Mouse (Mus musculus): ENCODE measurements around the gene Dnttip1. TPM values are rescaled to one million over a fixed set of nuclear protein-coding genes. Genes with fewer than 3 reads are reported as not detected.

The Dnttip1 gene
- polyA plus RNA-seq, 1 experiment from 2014 or later = 71.9 TPM

- peak overlapping the region; percentile 96 for H3K27ac ChIP-seq (ENCODE audit: low read length)
- 6% methylated on average over 7 of the region's 7 CpGs for WGBS
- peak overlapping the region; percentile 77 for H3K4me3 ChIP-seq (ENCODE audit: low read length)
- H3K4me1 ChIP-seq (replicated peaks; ENCODE audit: control insufficient read depth, insufficient read depth, low read length) = peaks cover 16% of the 10 kb centered on the region
- H3K9ac ChIP-seq (ENCODE audit: low read length) = peak overlapping the region; percentile 88
- peak overlapping the region; percentile 86 for H3K4me2 ChIP-seq (ENCODE audit: low read depth, low read length)
- no peak for ATAC-seq (ENCODE audit: low read depth)
- no peaks in the 10 kb centered on the region for H3K9me3 ChIP-seq (ENCODE audit: control insufficient read depth, low read length)
- H3K27me3 ChIP-seq (ENCODE audit: control insufficient read depth, insufficient read depth, low read depth, low read length) = no peaks in the 10 kb centered on the region
- no peaks in the 10 kb centered on the region for H3K36me3 ChIP-seq (ENCODE audit: control insufficient read depth, insufficient read depth, low read length)
Observed at GRCm38 (mm10) chr2:164784869-164785420, 39.2 kb downstream of the Dnttip1 start.

GRCm38 (mm10) chr2:164785481-164786387, 40.0 kb downstream of the Dnttip1 start, which contains the start of gene Snx21:
Gene Snx21, plus strand, starts transcription at chr2:164785823.
- Histone ChIP-seq H3K4me2 (ENCODE audit: low read depth, low read length) (peak within 1 kb of the TSS; percentile 86), H3K9ac (ENCODE audit: low read length) (peak within 1 kb of the TSS; percentile 88), H3K9me3 (ENCODE audit: control insufficient read depth, low read length) (no peaks in the 10 kb centered on the region), H3K27me3 (ENCODE audit: control insufficient read depth, insufficient read depth, low read depth, low read length) (no peaks in the 10 kb centered on the region), H3K27ac (ENCODE audit: low read length) (peak within 1 kb of the TSS; percentile 96), H3K36me3 (ENCODE audit: control insufficient read depth, insufficient read depth, low read length) (no peaks in the 10 kb centered on the region), H3K4me3 (ENCODE audit: low read length) (peak within 1 kb of the TSS; percentile 77), H3K4me1 (replicated peaks; ENCODE audit: control insufficient read depth, insufficient read depth, low read length) (peaks cover 16% of the 10 kb centered on the region)
- WGBS = under 1% methylated on average over 79 of the region's 89 CpGs
- ATAC-seq (ENCODE audit: low read depth) = peak; percentile 96

GRCm38 (mm10) chr2:164786388-164786885, 40.7 kb downstream of the Dnttip1 start:
- 4% methylated on average over 15 of the region's 15 CpGs for WGBS
- H3K27ac ChIP-seq (ENCODE audit: low read length) = peak overlapping the region; percentile 96
- no peaks in the 10 kb centered on the region for H3K9me3 ChIP-seq (ENCODE audit: control insufficient read depth, low read length)
- H3K4me2 ChIP-seq (ENCODE audit: low read depth, low read length) = peak overlapping the region; percentile 86
- no peaks in the 10 kb centered on the region for H3K27me3 ChIP-seq (ENCODE audit: control insufficient read depth, insufficient read depth, low read depth, low read length)
- H3K4me1 ChIP-seq (replicated peaks; ENCODE audit: control insufficient read depth, insufficient read depth, low read length) = peaks cover 16% of the 10 kb centered on the region
- peak overlapping the region; percentile 77 for H3K4me3 ChIP-seq (ENCODE audit: low read length)
- peak overlapping the region; percentile 88 for H3K9ac ChIP-seq (ENCODE audit: low read length)
- H3K36me3 ChIP-seq (ENCODE audit: control insufficient read depth, insufficient read depth, low read length) = no peaks in the 10 kb centered on the region; the same call in 1 of the 2 replicates
- peak; percentile 7; the same call in 1 of the 2 replicates for ATAC-seq (ENCODE audit: low read depth)

DNA sequence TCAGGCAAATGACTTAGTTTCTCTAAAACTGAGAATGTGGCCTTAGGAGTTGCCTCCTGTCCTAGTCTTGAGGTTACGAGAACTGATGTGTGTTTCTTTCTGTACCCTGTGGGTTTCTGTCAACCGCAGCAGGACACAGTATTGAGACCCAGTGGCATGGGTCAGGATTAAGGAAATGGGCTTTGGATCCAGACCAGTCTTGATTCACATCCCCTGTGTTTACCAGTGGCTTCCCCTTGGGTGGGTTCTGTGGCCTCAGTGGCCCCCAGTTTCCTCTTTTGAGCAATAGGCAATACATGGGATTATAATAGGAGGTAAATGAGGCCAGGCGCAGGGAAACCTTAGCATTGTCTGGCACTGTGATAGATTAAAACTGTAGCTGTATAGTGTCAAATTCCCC, 41.2 kb downstream of the Dnttip1 start:
- Histone ChIP-seq H3K27ac (ENCODE audit: low read length) (peak overlapping the region; percentile 96), H3K4me3 (ENCODE audit: low read length) (peak overlapping the region; percentile 77), H3K36me3 (ENCODE audit: control insufficient read depth, insufficient read depth, low read length) (peaks cover 5% of the 10 kb centered on the region; the same call in 1 of the 2 replicates), H3K4me2 (ENCODE audit: low read depth, low read length) (peak overlapping the region; percentile 86), H3K4me1 (replicated peaks; ENCODE audit: control insufficient read depth, insufficient read depth, low read length) (peaks cover 16% of the 10 kb centered on the region), H3K9me3 (ENCODE audit: control insufficient read depth, low read length) (no peaks in the 10 kb centered on the region), H3K9ac (ENCODE audit: low read length) (peak overlapping the region; percentile 88), H3K27me3 (ENCODE audit: control insufficient read depth, insufficient read depth, low read depth, low read length) (no peaks in the 10 kb centered on the region)
- WGBS = 70% methylated on average over 3 of the region's 3 CpGs
- no peak for ATAC-seq (ENCODE audit: low read depth)

- H3K4me2 ChIP-seq (ENCODE audit: low read depth, low read length) = no peak overlapping the region
- H3K27me3 ChIP-seq (ENCODE audit: control insufficient read depth, insufficient read depth, low read depth, low read length) = no peaks in the 10 kb centered on the region
- H3K4me1 ChIP-seq (replicated peaks; ENCODE audit: control insufficient read depth, insufficient read depth, low read length) = peaks cover 16% of the 10 kb centered on the region
- H3K9me3 ChIP-seq (ENCODE audit: control insufficient read depth, low read length) = no peaks in the 10 kb centered on the region
- peaks cover 13% of the 10 kb centered on the region for H3K36me3 ChIP-seq (ENCODE audit: control insufficient read depth, insufficient read depth, low read length)
- no peak for ATAC-seq (ENCODE audit: low read depth)
- H3K4me3 ChIP-seq (ENCODE audit: low read length) = no peak overlapping the region
- WGBS = 76% methylated on average over 10 of the region's 10 CpGs
- no peak overlapping the region for H3K27ac ChIP-seq (ENCODE audit: low read length)
- no peak overlapping the region for H3K9ac ChIP-seq (ENCODE audit: low read length)
Observed at GRCm38 (mm10) chr2:164787779-164788178, 42.0 kb downstream of the Dnttip1 start.

GRCm38 (mm10) chr2:164788411-164788810, 42.6 kb downstream of the Dnttip1 start:
- Histone ChIP-seq H3K4me3 (ENCODE audit: low read length) (no peak overlapping the region), H3K4me1 (replicated peaks; ENCODE audit: control insufficient read depth, insufficient read depth, low read length) (peaks cover 16% of the 10 kb centered on the region), H3K4me2 (ENCODE audit: low read depth, low read length) (no peak overlapping the region), H3K27me3 (ENCODE audit: control insufficient read depth, insufficient read depth, low read depth, low read length) (no peaks in the 10 kb centered on the region), H3K27ac (ENCODE audit: low read length) (no peak overlapping the region), H3K36me3 (ENCODE audit: control insufficient read depth, insufficient read depth, low read length) (peaks cover 16% of the 10 kb centered on the region), H3K9me3 (ENCODE audit: control insufficient read depth, low read length) (no peaks in the 10 kb centered on the region), H3K9ac (ENCODE audit: low read length) (no peak overlapping the region)
- WGBS = 60% methylated on average over 4 of the region's 4 CpGs
- ATAC-seq (ENCODE audit: low read depth) = no peak

DNA sequence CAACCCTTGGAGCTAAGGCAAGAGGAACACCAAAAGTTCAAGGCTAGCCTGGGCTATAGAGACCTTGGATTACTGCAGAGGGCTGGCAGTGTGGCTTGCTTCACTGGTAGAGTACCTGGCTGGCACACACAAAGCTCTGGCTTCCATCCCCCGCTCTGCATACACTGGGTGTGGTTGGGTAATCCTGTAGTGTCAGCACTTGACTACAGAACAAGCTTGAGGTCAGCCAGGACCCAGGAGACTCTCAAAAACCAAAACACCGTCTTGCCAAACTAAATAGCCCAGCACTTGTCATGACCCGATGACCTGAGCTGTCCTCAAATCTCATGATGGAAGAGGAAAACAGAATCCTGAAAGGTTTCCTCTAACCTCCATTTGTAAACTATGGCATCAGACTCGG, 44.7 kb downstream of the Dnttip1 start:
- Histone ChIP-seq H3K36me3 (ENCODE audit: control insufficient read depth, insufficient read depth, low read length) (peaks cover 24% of the 10 kb centered on the region), H3K27me3 (ENCODE audit: control insufficient read depth, insufficient read depth, low read depth, low read length) (no peaks in the 10 kb centered on the region), H3K4me1 (replicated peaks; ENCODE audit: control insufficient read depth, insufficient read depth, low read length) (peaks cover 9% of the 10 kb centered on the region), H3K27ac (ENCODE audit: low read length) (no peak overlapping the region), H3K9me3 (ENCODE audit: control insufficient read depth, low read length) (no peaks in the 10 kb centered on the region), H3K4me2 (ENCODE audit: low read depth, low read length) (no peak overlapping the region), H3K4me3 (ENCODE audit: low read length) (no peak overlapping the region), H3K9ac (ENCODE audit: low read length) (no peak overlapping the region)
- no peak for ATAC-seq (ENCODE audit: low read depth)
- 48% methylated on average over 4 of the region's 4 CpGs for WGBS

DNA sequence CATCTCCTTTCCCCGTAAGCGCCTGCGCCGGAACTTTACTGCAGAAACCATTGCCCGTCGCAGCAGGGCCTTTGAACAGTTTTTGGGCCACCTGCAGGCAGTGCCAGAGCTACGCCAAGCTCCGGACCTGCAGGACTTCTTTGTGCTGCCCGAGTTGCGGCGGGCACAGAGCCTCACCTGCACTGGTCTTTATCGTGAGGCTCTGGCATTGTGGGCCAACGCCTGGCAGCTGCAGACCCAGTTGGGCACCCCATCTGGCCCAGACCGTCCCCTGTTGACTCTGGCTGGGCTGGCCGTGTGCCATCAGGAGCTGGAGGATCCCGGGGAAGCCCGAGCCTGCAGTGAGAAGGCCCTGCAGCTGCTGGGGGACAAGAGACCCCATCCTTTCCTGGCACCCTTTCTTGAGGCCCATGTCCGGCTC, 46.1 kb downstream of the Dnttip1 start:
- Histone ChIP-seq H3K9me3 (ENCODE audit: control insufficient read depth, low read length) (no peaks in the 10 kb centered on the region), H3K4me3 (ENCODE audit: low read length) (no peak overlapping the region), H3K27me3 (ENCODE audit: control insufficient read depth, insufficient read depth, low read depth, low read length) (no peaks in the 10 kb centered on the region), H3K27ac (ENCODE audit: low read length) (no peak overlapping the region), H3K4me1 (replicated peaks; ENCODE audit: control insufficient read depth, insufficient read depth, low read length) (peaks cover 4% of the 10 kb centered on the region), H3K4me2 (ENCODE audit: low read depth, low read length) (no peak overlapping the region), H3K36me3 (ENCODE audit: control insufficient read depth, insufficient read depth, low read length) (peaks cover 24% of the 10 kb centered on the region), H3K9ac (ENCODE audit: low read length) (no peak overlapping the region)
- ATAC-seq (ENCODE audit: low read depth) = no peak
- 83% methylated on average over 18 of the region's 18 CpGs for WGBS

Data from lung, embryonic 16.5 days (tissue).